Mouse (Mus musculus) ovary, postnatal 36 days (tissue): ENCODE measurements at regions not wholly inside any gene's neighbourhood (a gene's known extent, or its start where the extent isn't known, plus 50 kb on each side); places are given as distances from the start of the nearest gene placed in this dataset.

Experiments used
- DNase-seq: peaks from one replicate; pipeline ENCODE4 v3.0.0; 2022; ENCODE audit warnings: low spot score, mixed read lengths

- DNase-seq: no peak
Measured at GRCm38 (mm10) chr8:34546815-34547214, 435.3 kb upstream of the Gm10131 start.

- DNase-seq: no peak
Measured at GRCm38 (mm10) chr8:34542361-34543038, 431.0 kb upstream of the Gm10131 start.

- DNase-seq: no peak
Measured at GRCm38 (mm10) chr8:34539232-34539631, 427.7 kb upstream of the Gm10131 start.

GRCm38 (mm10) chr8:34535434-34535833 is 423.9 kb upstream of the Gm10131 start:
- DNase-seq: no peak

- no peak for DNase-seq
Measured at GRCm38 (mm10) chr8:34533421-34533820, 421.9 kb upstream of the Gm10131 start.

- DNase-seq: no peak
Measured at GRCm38 (mm10) chr8:34530896-34531679, 419.6 kb upstream of the Gm10131 start.

- no peak for DNase-seq
Measured at GRCm38 (mm10) chr8:34530046-34530445, 418.5 kb upstream of the Gm10131 start.

- no peak for DNase-seq
Measured at GRCm38 (mm10) chr8:34529452-34529851, 417.9 kb upstream of the Gm10131 start.

GRCm38 (mm10) chr8:34528213-34528612 is 416.7 kb upstream of the Gm10131 start:
- DNase-seq: no peak

- no peak for DNase-seq
Measured at GRCm38 (mm10) chr8:34525231-34525630, 413.7 kb upstream of the Gm10131 start.

GRCm38 (mm10) chr8:34523849-34524248 is 412.3 kb upstream of the Gm10131 start:
- DNase-seq: no peak

- no peak for DNase-seq
Measured at GRCm38 (mm10) chr8:34521316-34521715, 409.8 kb upstream of the Gm10131 start.

- no peak for DNase-seq
Measured at GRCm38 (mm10) chr8:34520664-34521063, 409.1 kb upstream of the Gm10131 start.

GRCm38 (mm10) chr8:34513459-34514090 is 402.0 kb upstream of the Gm10131 start:
- no peak for DNase-seq

GRCm38 (mm10) chr8:34505829-34506555 is 394.5 kb upstream of the Gm10131 start:
- no peak for DNase-seq

GRCm38 (mm10) chr8:34505102-34505501 is 393.6 kb upstream of the Gm10131 start:
- DNase-seq: no peak

- DNase-seq: no peak
Measured at GRCm38 (mm10) chr8:34502606-34503162, 391.1 kb upstream of the Gm10131 start.

- DNase-seq: no peak
Measured at GRCm38 (mm10) chr8:34499196-34499595, 387.7 kb upstream of the Gm10131 start.

GRCm38 (mm10) chr8:34496751-34497150 is 385.2 kb upstream of the Gm10131 start:
- no peak for DNase-seq

GRCm38 (mm10) chr8:34495974-34496373 is 384.4 kb upstream of the Gm10131 start:
- no peak for DNase-seq

- no peak for DNase-seq
Measured at GRCm38 (mm10) chr8:34488746-34489400, 377.3 kb upstream of the Gm10131 start.
